Mouse (Mus musculus): ENCODE results near the gene Rtn4rl2. TPM values are rescaled to one million over a fixed set of nuclear protein-coding genes. Genes with fewer than 3 reads are reported as not detected.
A peak's percentile ranks its signal among the peaks of the same experiment; 100 is the strongest.

Gene Rtn4rl2
- total RNA-seq, 2 experiments from 2014 or later = not detected

DNA sequence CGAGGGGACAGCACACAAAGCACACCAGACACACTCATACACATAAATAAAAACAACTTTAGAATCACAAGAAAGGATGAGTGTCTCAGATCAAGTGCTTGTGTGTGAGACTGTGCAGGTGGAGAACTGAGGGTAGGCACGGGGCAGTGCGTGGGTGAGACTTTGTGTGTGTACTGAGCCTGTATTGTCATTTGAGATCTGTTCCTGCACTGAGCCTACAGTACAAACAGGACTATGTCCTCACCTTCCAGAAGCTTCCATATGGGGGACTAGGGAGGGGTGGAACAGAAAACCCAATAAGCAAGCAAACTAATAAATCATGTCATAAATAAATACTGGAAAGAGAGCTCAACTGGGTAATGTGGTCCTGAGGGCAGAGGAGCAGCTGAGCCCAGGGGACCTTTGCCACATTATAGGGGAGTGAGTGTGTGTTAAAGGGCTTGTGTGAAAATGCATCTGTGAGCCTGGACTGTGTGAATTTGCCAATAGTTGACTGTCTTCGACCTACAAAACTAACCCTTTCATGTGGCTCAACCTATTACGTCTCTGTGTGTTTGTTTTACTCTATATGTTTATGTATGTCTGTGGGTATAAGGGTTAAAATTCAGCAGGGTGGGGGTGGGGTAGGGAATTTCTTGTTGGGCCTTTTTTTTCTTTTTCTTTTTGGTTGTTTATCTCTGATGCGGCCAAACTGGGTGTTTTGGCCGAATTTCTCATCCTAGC is 35.9 kb downstream of the Rtn4rl2 start:
- ATAC-seq (replicated peaks; ENCODE audit: poor library complexity) = no peak

DNA sequence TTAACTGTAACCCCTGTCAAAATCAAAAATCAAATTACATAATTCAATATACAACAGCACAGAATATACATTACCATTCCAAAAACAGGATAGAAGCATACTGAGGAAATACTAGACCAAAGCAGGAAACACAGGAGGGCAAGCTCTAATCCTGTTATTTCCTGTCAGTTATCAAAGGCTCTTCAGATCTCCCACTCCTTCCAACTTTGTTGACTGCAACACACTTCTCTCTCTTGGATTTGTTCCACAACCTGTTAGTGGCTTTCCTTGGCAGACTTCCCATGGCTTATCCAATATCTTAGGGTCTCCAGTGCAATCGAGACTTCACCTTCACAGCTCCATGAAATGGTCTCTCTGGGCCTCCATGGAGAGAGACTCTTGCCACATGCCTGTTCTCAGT is 41.3 kb downstream of the Rtn4rl2 start:
- ATAC-seq (replicated peaks; ENCODE audit: poor library complexity) = no peak

DNA sequence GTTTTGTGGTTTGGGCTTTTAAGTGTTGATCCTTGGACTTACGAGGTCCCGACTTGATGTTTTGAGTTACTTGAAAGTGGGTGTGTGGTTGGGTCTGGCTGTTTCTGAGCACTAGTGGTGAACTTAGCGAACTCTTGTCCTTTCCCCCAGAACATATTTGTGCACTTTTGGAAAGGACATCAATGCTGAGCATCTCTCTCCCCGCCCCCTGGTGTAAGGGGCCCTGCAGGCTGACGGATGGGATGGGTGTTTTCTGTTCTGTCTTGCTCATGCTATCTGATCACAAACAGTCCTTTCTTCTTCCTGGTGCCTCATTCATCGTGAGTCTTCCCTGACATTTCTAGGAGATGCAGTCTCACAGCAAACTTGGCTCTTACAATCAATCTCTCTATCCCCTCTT is 42.9 kb downstream of the Rtn4rl2 start:
- ATAC-seq (replicated peaks; ENCODE audit: poor library complexity) = no peak

DNA sequence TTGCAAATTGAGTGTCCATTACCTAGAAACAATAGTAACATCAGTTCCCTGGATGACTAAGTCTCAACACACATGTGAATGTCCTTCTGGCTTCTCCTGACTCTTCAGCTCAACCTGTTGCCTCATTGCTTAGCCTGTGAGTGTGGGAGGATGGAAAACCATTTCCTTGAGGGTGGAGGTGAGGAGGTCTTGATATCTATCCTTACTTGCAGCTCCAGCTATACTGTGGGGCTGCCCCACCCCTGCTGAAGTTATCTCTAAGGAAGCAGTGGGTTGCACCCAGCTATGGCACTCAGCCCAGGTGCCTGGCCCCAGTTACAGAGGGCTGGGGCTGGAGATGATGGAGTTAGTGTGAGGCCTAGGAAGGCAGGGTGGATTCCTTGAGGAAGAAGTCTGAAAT is 44.6 kb downstream of the Rtn4rl2 start:
- peak; percentile 69 for ATAC-seq (replicated peaks; ENCODE audit: poor library complexity)

DNA sequence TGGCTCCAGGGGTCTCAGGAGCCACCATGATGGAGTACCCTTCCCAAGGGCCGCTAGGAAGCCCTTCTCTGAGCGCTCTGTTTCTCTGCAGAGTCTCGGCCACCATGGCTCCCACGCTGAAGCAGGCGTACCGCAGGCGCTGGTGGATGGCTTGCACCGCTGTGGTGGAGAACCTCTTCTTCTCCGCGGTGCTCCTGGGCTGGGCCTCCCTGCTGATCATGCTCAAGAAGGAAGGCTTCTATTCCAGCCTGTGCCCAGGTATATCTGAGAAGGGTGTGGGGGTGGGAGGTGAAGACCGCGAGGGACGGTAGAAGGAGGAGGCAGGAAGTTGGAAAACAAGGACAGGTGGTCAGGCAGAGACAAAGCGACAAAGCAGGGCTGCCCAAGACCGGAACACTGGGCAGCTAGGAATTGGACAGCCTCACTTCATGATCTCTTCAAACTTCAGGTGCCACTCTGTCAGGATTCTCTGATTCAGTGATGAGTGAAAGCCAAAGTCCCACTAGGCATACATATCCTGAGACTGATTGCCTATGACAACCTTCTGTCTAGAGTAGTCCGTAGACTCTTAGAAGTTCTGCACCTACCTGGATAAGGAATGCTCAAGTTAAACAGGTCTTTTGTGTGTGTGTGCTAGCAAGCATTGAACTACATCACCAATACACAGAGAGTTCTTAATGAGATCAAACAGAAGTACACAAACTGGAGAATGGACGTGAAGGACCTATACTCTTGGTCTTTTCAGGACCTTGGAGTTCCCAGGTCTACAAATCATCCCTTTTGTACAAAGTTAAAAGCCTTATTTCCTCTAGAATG is 45.6 kb downstream of the Rtn4rl2 start:
- ATAC-seq (replicated peaks; ENCODE audit: poor library complexity) = peak; percentile 3; the same call in 1 of the 2 replicates

DNA sequence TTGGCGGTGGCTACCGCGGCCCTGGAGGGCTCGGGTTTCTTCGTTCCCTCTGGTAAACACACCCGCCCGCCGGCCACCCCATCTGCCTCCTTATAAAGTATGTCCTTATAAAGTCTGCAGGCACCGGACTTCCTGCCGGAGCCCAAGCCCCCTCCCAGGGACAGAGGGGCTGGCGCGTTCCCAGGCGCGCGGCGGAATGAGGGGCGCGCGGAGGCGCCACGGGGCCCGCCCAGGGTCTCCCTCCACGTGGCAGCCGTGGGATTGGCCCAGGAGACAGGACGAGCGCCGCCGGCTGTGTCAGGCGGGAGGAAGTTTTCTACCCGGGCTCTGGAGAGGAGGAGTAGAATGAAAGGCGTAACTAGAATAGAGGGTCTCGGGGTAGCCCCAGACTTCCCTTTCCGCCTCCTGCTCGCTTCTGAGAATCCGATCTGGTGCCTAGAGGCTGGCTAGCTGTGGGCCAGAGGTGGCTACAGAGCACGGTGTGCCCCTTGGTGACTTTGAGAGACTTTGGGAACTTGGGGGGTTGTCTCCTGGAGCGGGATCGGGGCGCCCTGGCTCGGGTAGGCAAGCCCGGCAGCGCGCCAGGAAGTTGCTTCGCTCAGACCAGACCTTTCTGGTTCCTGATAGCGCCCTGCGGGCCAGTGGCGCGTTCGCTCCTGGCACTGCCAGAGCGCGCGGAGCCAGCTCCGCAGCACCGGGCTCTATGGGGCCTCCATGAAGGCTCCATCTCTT is 46.3 kb downstream of the Rtn4rl2 start:
- peak; percentile 57 for ATAC-seq (replicated peaks; ENCODE audit: poor library complexity)

DNA sequence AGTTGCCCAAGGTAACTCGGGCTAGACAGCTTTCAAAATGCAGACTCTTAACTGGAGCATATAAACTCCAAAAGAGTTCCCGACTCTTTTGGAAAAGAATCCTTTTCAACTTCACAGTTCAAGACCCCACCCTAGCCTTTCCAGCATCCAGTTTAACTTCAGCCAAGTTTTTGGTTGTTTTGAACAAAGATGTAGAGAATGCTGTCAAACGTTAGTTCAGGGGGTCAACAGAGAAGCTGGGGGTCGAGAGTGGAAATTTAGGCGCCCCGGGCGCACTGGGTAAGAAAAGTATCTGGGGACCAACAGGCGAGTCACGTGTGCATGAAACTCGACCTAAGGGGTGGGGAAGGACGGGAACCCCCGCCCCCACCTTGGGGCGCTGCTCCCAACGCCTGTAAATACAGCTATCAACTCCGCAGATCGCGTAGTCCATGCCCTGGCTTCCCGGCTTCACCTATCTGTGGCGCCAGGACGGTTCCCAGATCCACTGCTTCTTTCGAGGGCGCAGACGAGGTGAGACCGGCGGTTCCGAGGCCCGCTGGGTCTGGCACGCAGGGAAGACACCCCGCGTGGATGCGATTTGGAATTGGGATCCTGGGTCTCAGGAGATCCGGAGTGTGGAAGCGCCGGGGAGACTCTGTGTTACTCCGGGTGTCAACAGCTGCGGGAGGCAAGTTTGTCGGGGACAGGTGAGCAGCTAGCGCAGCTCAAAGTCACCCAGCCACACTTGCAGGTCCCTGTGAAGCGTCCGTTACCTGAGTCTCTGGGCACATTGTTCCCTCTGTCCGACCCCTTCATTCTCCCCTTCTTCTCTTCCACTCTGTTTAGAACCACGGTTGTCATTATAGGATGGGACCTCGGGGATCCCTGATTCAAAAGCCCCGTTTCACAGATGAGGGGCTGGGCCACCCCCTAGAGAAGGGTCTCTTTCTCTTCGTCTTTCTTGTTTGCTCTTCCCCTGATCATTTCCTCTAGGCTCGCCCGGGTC is 47.2 kb downstream of the Rtn4rl2 start:
- peak; percentile 12; the same call in 1 of the 2 replicates for ATAC-seq (replicated peaks; ENCODE audit: poor library complexity)

DNA sequence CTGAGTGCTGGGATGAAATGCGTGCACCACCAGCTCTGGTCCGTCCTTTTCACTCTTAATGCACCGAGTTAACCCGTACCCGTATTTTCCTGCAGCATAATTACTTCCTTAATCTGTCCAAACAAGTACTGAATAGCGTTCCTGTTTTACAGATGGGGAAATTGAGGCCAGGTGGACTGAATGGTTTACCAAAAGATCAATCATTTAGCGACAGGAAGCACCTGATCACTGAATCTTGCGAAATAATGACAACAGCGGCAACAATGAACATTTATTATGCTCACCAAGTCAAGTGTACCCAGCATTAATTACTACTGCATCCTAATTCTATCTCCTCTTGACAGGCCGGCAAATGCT is 47.9 kb downstream of the Rtn4rl2 start, which contains the start of gene Slc43a1:
Slc43a1 (plus strand) TSS at position 258 of the 357 bp plus-strand sequence.
- no peak for ATAC-seq (replicated peaks; ENCODE audit: poor library complexity)

DNA sequence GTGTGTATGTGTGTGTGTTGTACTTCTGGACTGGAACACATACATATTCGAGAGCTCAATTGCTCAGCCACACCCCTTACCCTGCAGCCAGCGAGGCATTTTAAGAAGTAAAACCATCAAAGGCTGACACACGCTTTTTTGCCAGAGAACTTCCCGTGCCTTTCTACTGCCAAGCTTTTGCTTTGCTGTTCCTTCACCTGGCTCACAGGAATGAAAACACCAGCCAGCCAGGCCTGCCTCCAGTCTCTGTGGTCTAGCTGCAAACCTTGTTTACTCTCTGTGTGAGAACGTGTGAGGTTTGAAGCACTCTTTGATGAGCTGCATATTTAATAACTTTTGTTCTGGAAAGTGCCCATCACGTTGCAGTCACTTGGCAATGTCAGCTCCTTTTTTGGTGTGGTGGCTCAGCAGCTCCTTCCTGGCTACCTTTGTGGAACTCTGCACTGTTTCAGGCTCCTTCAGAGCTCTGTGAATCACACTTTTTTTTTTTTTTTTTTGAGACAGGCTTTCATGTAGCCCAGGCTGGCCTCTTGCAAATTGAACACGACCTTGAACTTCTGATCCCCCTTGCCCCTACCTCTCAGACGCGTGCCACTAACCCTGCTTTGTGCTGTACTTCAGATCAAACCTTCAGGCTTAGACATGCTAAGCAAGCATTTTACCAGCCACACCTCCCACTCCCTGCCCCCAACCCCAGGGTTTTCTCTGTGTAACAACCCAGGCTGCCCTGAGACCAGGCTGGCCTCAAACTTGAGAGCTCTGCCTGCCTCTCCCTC is 48.5 kb downstream of the Rtn4rl2 start:
- ATAC-seq (replicated peaks; ENCODE audit: poor library complexity) = no peak

DNA sequence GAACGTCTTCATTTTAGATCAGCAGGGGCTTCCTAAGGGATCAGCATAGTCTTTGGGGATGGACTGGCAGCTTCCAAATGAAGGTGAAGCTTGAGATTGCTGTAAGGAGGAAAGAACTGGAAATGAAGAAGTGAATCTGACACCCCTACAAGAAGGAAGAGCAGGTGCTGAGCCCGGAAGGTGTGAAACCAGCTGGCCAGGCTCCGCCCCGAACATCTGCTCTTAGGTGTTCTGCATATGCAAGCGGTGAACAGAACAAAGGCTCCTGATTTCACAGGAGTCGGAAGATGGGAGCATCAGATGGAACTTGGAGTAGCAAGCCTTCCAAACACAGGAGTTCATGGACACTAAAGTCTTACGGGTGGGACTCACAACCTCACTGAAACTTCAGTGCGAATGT is 49.4 kb downstream of the Rtn4rl2 start:
- ATAC-seq (replicated peaks; ENCODE audit: poor library complexity) = no peak

DNA sequence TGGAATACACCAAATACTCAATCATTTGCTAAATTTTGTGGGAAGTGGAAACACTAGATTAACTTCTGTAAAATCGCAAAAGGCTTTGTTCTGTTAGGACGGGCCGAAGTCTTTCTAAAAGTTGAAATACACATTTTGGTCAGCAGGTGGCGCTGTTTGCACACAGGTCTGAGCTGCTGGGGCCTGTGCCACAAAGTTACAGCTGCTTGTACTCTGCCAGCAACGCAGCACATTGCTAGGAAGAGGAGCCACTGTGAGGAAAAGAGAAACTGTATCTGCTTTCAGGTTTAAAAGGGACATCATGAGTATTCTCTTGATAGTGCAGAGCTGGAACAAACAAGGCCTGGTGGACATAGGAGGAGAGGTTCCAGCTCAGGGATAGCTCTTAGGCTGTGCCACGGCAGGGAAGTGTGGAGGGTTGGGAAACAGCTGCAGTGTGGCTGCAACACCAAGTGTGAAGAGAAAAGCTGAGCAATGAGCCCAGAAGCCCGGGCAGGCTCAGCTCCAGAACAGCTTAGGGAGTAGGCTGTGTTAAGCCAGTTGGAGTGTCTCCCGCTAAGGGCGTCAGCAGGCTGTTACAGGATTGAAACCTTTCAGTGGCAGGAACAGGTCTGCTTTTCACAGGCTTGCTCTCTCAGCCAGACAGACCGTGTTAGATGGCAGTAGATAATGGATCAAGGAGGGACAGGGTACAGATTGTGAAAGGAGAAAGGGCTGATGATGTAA is 54.7 kb downstream of the Rtn4rl2 start:
- peak; percentile 64 for ATAC-seq (replicated peaks; ENCODE audit: poor library complexity)

DNA sequence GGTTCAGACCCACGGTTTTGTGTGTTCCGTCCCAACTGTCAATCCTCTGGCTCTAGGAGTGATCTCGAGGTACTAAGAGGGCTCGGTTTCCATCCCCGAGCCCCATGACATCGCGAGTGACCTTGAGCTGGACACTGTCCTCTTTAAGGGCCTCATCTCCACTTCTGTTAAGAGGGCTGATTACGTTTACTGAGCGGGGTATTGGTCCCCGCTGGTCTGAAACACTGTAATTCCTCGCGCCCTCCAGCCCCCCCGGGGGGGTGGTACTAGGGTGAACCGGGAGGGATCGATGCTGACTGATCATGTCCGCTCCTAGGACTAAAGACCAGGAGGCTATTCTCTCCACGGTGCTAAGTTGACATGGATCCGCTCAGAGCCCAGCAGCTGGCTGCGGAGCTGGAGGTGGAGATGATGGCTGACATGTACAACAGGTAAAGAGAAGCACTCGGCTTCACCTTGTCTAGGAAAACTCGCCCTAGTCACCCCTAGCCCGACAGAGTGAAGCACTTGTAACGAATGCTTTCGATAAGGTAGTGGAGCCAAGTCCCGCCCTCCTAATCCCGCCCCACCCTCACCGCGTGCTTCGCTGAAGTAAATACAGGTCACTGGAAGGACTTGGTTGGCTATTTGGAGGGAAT is 59.1 kb downstream of the Rtn4rl2 start:
- ATAC-seq (replicated peaks; ENCODE audit: poor library complexity) = peak; percentile 45

DNA sequence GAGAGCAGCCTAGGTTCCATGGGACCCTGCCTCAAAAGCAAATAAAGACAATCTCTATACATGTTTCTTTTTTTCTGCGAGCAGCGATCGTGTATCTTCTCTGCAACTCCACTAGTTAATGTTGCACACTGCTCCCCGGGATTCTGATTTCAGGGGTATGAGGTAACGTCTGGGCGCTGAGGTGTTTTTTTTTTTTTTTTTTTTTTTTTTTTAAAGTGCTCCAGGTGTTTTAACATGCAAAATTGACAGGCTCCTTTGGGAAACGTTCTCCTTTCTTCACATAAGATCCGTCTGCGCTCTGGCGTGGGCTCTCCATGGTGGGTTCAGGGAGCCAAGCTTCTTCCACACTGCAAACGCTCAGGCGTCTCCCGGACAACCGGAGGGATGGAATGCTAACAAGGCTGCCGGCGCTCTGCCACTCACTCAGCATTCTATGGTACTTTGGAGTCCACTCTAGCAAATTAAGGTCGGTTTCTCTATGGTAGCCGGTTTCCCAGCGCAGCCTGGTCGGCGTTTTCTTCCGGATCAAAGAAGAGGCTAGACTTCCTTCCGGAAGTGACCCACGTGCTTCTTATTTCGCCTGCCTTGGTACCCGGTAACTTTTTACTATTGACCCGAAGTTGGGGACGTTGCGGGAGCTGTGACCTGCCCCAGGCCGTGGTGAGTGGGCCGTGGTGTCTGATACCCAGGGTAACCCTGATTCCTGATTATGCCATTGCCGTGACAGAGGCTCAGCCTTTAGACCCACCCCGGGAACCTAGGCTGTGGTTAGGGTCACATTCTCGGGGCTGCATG is 59.8 kb downstream of the Rtn4rl2 start, which contains the start of gene Timm10:
Timm10 (plus strand) TSS at position 510 of the 795 bp plus-strand sequence.
- peak; percentile 90 for ATAC-seq (replicated peaks; ENCODE audit: poor library complexity)

DNA sequence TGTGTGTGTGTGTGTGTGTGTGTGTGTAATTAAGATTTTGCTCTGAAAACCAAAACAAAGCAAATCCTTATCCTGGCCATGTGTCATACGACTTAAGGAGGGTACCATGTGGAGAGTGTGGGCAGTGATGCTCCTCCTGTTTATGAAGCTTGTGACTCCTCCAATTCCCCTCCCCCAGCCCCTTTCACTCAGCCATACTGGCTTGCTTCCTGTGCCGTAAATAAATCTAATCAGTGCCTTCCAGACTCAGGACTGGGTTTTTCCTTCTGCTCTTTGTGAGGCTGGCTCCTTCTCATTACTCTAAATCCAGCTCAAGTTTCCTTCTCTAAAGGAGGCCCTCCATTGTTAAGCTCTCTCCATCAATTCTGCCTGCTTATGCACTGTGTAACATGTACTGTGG is 63.3 kb downstream of the Rtn4rl2 start:
- no peak for ATAC-seq (replicated peaks; ENCODE audit: poor library complexity)

DNA sequence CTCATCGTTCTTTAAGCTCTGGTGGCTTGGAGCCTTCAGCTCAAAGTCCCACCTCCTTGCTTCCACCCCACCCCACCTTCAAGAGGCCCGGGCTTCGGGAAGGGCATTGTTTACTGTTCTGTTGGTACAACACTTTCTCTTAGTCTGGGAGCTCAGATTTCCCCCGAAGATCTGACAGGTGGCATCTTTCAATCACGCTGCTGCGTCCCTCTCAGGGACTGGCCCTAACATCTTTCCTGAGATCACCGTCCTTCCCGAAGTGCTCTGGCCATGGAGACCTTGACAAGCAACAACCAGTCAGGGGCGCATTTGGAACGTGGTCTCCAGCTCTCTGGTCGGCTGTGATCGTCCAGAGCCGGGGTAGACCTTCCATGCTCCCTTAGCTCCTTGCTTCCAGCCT is 64.0 kb downstream of the Rtn4rl2 start, which contains the start of gene Smtnl1:
Smtnl1 (minus strand) TSS at position 101 of the 400 bp plus-strand sequence.
- no peak for ATAC-seq (replicated peaks; ENCODE audit: poor library complexity)

All from megakaryocyte progenitor cell, adult 5-6 weeks (primary cell).